Mouse (Mus musculus): Measurements from ENCODE around the gene Acvr2a. TPM values are rescaled to one million over a fixed set of nuclear protein-coding genes. Genes with fewer than 3 reads are reported as not detected.
A peak's percentile ranks its signal among the peaks of the same experiment; 100 is the strongest.
"Not testable (repeated sequence)": the region's sequence is repeated elsewhere in the genome, so short reads cannot be mapped to it uniquely, and the experiment has no call there.

The Acvr2a gene
- polyA plus RNA-seq, 1 experiment from 2014 or later, result 36.7 TPM

DNA sequence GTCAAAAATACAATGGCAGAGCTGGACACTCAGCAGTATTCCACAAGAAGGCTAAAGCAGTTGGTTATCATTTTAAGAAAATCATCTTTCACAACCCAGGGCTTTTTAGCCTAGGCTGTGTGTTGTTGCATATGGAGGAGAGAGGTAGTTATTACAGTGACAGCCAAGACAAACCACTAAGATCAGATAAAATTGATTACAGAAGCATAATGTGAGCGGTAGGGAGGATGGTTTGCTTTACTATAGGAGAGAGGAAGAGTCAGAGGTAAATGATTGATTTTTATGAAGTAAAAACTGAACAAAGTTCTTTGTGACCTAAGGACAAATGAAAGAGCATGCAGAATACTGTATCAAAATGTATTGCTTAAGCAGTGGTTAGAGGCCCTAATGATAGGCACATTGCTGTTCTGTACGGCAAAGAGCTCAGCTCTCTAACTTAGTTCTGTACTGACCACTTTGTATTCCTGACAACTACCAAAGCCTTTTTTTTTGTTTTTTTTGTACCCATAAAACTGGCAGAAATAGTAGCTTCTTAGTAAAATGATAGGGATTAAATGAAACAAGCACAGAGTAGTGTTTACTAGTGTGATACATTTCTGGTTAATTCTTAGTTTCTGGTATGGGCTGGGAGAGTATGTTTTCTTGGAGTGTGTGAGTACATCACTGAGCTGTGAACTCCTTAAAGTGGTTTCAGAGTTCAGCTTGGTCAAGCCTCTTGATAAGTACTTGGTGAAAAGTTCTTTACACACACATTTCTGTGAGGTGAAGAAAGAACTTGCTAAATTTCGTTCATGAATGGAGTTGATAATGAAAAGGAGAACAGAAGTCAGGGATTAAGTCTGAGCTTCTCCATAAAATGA, 27.9 kb downstream of the Acvr2a start:
- H3K9me3 ChIP-seq (ENCODE audit: control insufficient read depth, low read length), result no peaks in the 10 kb centered on the region
- DNase-seq (ENCODE audit: low spot score) (no peak), ATAC-seq (replicated peaks; ENCODE audit: low FRiP score) (no peak)
- no peaks in the 10 kb centered on the region for H3K36me3 ChIP-seq (ENCODE audit: control insufficient read depth, insufficient read depth, low read length)
- 89% methylated on average over 3 of the region's 3 CpGs for WGBS
- no peak overlapping the region for H3K27ac ChIP-seq (ENCODE audit: low read depth, low read length)
- no peaks in the 10 kb centered on the region for H3K27me3 ChIP-seq (ENCODE audit: control insufficient read depth, insufficient read depth, low read length)
- no peaks in the 10 kb centered on the region for H3K4me1 ChIP-seq (replicated peaks; ENCODE audit: control insufficient read depth, insufficient read depth, low read length)
- H3K4me2 ChIP-seq (ENCODE audit: low read depth, low read length, severe bottlenecking), result no peak overlapping the region
- H3K4me3 ChIP-seq (ENCODE audit: low read depth, low read length), result no peak overlapping the region
- H3K9ac ChIP-seq (ENCODE audit: low read length), result no peak overlapping the region

DNA sequence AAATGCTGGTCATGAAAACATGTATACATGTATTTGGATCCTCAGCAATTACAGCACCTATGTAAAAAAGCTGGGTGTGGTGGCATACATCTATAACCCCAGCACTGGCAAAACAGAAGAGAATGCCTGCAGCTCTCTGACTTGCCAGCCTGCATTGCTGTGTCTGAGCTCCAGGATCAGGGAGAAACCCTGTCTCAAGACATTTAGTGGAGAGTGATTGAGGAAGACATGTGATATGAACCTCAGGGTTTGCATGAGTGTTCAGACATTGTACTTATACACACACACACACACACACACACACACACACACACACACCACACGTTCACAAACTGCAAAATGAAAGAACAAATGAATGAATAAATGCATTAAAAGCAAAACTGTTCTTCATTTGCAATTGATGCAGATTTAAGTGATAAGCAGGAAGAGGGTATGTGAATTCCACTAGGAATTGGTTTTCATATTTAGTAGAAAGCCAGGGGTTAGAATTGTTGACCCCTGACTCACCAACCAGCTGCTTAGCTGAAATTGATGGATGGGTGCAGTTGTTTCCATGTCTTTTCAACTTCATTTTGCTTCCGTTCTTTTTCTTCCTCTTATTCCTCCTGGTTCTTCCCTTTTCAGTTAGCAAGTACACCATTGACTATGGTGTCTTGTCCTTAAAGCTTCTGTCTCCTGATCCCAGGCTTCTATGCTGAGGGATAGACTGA, 32.9 kb downstream of the Acvr2a start:
- WGBS, result 58% methylated on average over 2 of the region's 2 CpGs
- H3K9ac ChIP-seq (ENCODE audit: low read length), result no peak overlapping the region
- H3K36me3 ChIP-seq (ENCODE audit: control insufficient read depth, insufficient read depth, low read length), result no peaks in the 10 kb centered on the region
- ATAC-seq (replicated peaks; ENCODE audit: low FRiP score) (no peak), DNase-seq (ENCODE audit: low spot score) (no peak)
- H3K4me3 ChIP-seq (ENCODE audit: low read depth, low read length), result no peak overlapping the region
- no peak overlapping the region for H3K4me2 ChIP-seq (ENCODE audit: low read depth, low read length, severe bottlenecking)
- no peaks in the 10 kb centered on the region for H3K27me3 ChIP-seq (ENCODE audit: control insufficient read depth, insufficient read depth, low read length)
- no peak overlapping the region for H3K27ac ChIP-seq (ENCODE audit: low read depth, low read length)
- H3K4me1 ChIP-seq (replicated peaks; ENCODE audit: control insufficient read depth, insufficient read depth, low read length), result no peaks in the 10 kb centered on the region
- no peaks in the 10 kb centered on the region for H3K9me3 ChIP-seq (ENCODE audit: control insufficient read depth, low read length)

- ATAC-seq (replicated peaks; ENCODE audit: low FRiP score); H3K4me2 ChIP-seq (ENCODE audit: low read depth, low read length, severe bottlenecking); H3K4me1 ChIP-seq (replicated peaks; ENCODE audit: control insufficient read depth, insufficient read depth, low read length); H3K4me3 ChIP-seq (ENCODE audit: low read depth, low read length); H3K27me3 ChIP-seq (ENCODE audit: control insufficient read depth, insufficient read depth, low read length); DNase-seq (ENCODE audit: low spot score); H3K9ac ChIP-seq (ENCODE audit: low read length); H3K36me3 ChIP-seq (ENCODE audit: control insufficient read depth, insufficient read depth, low read length); H3K27ac ChIP-seq (ENCODE audit: low read depth, low read length); H3K9me3 ChIP-seq (ENCODE audit: control insufficient read depth, low read length): not testable (repeated sequence)
- 97% methylated on average over 6 of the region's 6 CpGs for WGBS
Observed at GRCm38 (mm10) chr2:48865596-48865995, 51.7 kb downstream of the Acvr2a start.

DNA sequence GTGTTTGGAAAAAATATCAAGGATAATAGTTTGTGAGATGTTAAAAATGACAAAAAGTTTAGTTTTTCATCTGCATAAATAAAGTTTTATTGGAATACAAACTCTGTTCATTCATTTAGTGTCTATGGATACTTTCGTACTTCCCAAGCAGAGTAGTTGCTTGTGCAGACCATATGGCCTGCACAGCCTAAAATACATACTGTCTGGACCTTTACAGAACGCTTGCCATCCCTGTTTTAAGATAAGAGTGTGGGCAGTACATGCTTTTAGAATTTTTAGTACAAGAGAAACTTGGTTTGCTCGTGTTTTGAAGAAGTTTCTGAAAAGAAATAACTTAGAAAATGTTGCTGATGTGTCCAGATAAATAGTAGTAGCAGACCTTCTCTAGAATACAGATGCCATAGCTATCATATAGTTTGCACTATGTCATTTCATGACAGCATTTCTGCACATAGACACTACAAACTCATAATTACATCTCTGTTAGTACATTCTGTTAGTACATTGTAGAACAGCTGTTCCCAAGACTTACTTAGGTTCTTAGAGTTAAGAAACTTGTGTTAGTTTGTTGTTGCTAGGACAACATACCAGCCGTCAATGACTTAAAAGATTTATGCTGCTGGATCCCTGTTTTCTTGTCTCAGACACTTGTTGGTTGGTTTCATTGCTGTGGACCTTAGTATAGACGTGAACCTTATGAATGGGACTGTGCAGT, 54.4 kb downstream of the Acvr2a start:
- Histone ChIP-seq H3K9me3 (ENCODE audit: control insufficient read depth, low read length) (no peaks in the 10 kb centered on the region), H3K4me2 (ENCODE audit: low read depth, low read length, severe bottlenecking) (no peak overlapping the region), H3K27ac (ENCODE audit: low read depth, low read length) (no peak overlapping the region), H3K27me3 (ENCODE audit: control insufficient read depth, insufficient read depth, low read length) (no peaks in the 10 kb centered on the region), H3K4me3 (ENCODE audit: low read depth, low read length) (no peak overlapping the region), H3K36me3 (ENCODE audit: control insufficient read depth, insufficient read depth, low read length) (no peaks in the 10 kb centered on the region), H3K4me1 (replicated peaks; ENCODE audit: control insufficient read depth, insufficient read depth, low read length) (no peaks in the 10 kb centered on the region), H3K9ac (ENCODE audit: low read length) (no peak overlapping the region)
- ATAC-seq (replicated peaks; ENCODE audit: low FRiP score) (no peak), DNase-seq (ENCODE audit: low spot score) (no peak)
- WGBS, result 89% methylated on average over 5 of the region's 5 CpGs

DNA sequence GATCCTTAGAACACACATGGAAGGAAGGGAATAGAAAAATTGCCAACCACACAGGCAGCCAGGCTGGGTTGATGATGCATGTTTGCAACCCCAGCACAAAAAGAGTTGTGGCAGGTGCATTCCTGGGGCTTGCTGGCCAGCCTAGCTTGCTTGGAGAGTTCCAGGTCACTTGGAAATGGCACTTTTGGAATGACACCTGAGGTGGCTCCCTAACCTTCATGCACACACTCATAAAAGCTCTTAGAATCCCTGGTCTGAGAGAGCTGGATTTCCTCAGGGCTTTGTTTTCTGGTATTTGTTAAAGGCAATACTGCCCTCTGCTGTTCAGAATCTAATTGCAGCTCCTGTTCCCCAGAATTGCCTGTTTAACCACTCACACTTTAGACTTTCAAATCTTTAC, 72.0 kb downstream of the Acvr2a start:
- H3K36me3 ChIP-seq (ENCODE audit: control insufficient read depth, insufficient read depth, low read length), result no peaks in the 10 kb centered on the region
- H3K9ac ChIP-seq (ENCODE audit: low read length), result no peak overlapping the region
- no peak overlapping the region for H3K27ac ChIP-seq (ENCODE audit: low read depth, low read length)
- H3K27me3 ChIP-seq (ENCODE audit: control insufficient read depth, insufficient read depth, low read length), result no peaks in the 10 kb centered on the region
- DNase-seq (ENCODE audit: low spot score), result peak; percentile 55
- no peak overlapping the region for H3K4me2 ChIP-seq (ENCODE audit: low read depth, low read length, severe bottlenecking)
- H3K4me1 ChIP-seq (replicated peaks; ENCODE audit: control insufficient read depth, insufficient read depth, low read length), result no peaks in the 10 kb centered on the region
- ATAC-seq (replicated peaks; ENCODE audit: low FRiP score), result peak; percentile 70
- H3K9me3 ChIP-seq (ENCODE audit: control insufficient read depth, low read length), result no peaks in the 10 kb centered on the region
- no peak overlapping the region for H3K4me3 ChIP-seq (ENCODE audit: low read depth, low read length)

GRCm38 (mm10) chr2:48895186-48895585, 81.3 kb downstream of the Acvr2a start:
- Histone ChIP-seq H3K4me2 (ENCODE audit: low read depth, low read length, severe bottlenecking) (no peak overlapping the region), H3K27ac (ENCODE audit: low read depth, low read length) (no peak overlapping the region)
- WGBS, result 91% methylated on average over 3 of the region's 3 CpGs

DNA sequence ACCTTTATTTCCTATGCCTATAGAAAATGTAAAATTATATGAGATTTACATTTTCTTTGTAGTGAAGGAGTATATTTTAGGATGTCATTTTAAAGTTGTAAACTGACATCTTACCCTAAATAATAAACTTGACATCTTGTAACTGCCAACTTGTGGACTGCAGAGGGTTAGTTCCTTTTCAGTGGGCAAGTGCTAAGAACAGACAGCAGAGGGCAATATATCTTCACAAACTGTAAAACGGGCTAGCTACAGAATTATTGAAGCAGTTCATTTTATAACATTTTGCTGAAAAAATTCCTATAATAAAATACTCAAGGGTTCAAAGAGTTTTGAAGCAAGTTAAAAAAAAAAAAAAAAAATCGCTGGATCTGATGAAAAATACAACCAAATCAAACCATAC, 95.0 kb downstream of the Acvr2a start:
- Histone ChIP-seq H3K27ac (ENCODE audit: low read depth, low read length) (no peak overlapping the region), H3K4me1 (replicated peaks; ENCODE audit: control insufficient read depth, insufficient read depth, low read length) (no peaks in the 10 kb centered on the region), H3K27me3 (ENCODE audit: control insufficient read depth, insufficient read depth, low read length) (no peaks in the 10 kb centered on the region), H3K4me3 (ENCODE audit: low read depth, low read length) (no peak overlapping the region), H3K9ac (ENCODE audit: low read length) (no peak overlapping the region), H3K4me2 (ENCODE audit: low read depth, low read length, severe bottlenecking) (no peak overlapping the region), H3K9me3 (ENCODE audit: control insufficient read depth, low read length) (no peaks in the 10 kb centered on the region), H3K36me3 (ENCODE audit: control insufficient read depth, insufficient read depth, low read length) (no peaks in the 10 kb centered on the region; the same call in 1 of the 2 replicates)
- DNase-seq (ENCODE audit: low spot score), result no peak
- no peak for ATAC-seq (replicated peaks; ENCODE audit: low FRiP score)
- WGBS, result 71% methylated on average over 2 of the region's 2 CpGs

More at GRCm38 (mm10) chr2:48895186-48895585, 81.3 kb downstream of the Acvr2a start:
- no peak for ATAC-seq (replicated peaks; ENCODE audit: low FRiP score)
- Histone ChIP-seq H3K9me3 (ENCODE audit: control insufficient read depth, low read length) (no peaks in the 10 kb centered on the region), H3K4me1 (replicated peaks; ENCODE audit: control insufficient read depth, insufficient read depth, low read length) (no peaks in the 10 kb centered on the region), H3K36me3 (ENCODE audit: control insufficient read depth, insufficient read depth, low read length) (no peaks in the 10 kb centered on the region), H3K9ac (ENCODE audit: low read length) (no peak overlapping the region), H3K4me3 (ENCODE audit: low read depth, low read length) (no peak overlapping the region), H3K27me3 (ENCODE audit: control insufficient read depth, insufficient read depth, low read length) (no peaks in the 10 kb centered on the region)
- no peak for DNase-seq (ENCODE audit: low spot score)

GRCm38 (mm10) chr2:48914185-48914584, 100.3 kb downstream of the Acvr2a start:
- Histone ChIP-seq H3K9me3 (ENCODE audit: control insufficient read depth, low read length) (no peaks in the 10 kb centered on the region), H3K4me3 (ENCODE audit: low read depth, low read length) (no peak overlapping the region), H3K27me3 (ENCODE audit: control insufficient read depth, insufficient read depth, low read length) (no peaks in the 10 kb centered on the region), H3K4me1 (replicated peaks; ENCODE audit: control insufficient read depth, insufficient read depth, low read length) (no peaks in the 10 kb centered on the region), H3K36me3 (ENCODE audit: control insufficient read depth, insufficient read depth, low read length) (no peaks in the 10 kb centered on the region; the same call in 1 of the 2 replicates), H3K4me2 (ENCODE audit: low read depth, low read length, severe bottlenecking) (no peak overlapping the region), H3K9ac (ENCODE audit: low read length) (no peak overlapping the region), H3K27ac (ENCODE audit: low read depth, low read length) (no peak overlapping the region)
- WGBS, result 71% methylated on average over 1 of the region's 1 CpGs
- no peak for DNase-seq (ENCODE audit: low spot score)
- ATAC-seq (replicated peaks; ENCODE audit: low FRiP score), result no peak
